Mouse (Mus musculus): Measurements from ENCODE around the gene Il11ra1. TPM values are rescaled to one million over a fixed set of nuclear protein-coding genes. Genes with fewer than 3 reads are reported as not detected.

The Il11ra1 gene
- polyA plus RNA-seq, 1 experiment, result 73.2 TPM

DNA sequence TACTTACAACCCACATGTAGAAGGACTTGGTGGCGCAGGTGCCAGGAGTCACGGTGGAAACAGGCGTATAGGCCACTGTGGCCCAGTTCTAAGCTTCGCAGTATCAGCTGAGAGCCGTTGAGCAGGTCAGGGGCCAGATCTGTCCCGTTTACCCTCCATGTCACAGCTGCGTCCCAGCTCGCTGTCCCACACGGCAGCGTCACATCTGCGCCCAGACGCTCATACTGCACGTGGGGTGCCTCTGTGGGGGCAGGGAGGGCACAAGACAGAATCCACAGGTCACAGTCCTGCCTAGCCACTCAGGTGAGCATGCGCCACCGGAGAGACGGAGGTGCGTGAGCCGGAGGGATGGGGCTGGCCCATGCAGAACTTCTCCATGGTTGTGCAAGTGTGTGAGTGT, 29.0 kb upstream of the Il11ra1 start:
- Histone ChIP-seq H3K4me3 (ENCODE audit: control insufficient read depth, insufficient read depth, low read length) (no peak overlapping the region), H3K4me1 (replicated peaks; ENCODE audit: control insufficient read depth, insufficient read depth, low read length) (no peaks in the 10 kb centered on the region), H3K27ac (ENCODE audit: control insufficient read depth, insufficient read depth, low read length) (no peak overlapping the region), H3K27me3 (ENCODE audit: control insufficient read depth, insufficient read depth, low read length) (no peaks in the 10 kb centered on the region), H3K36me3 (ENCODE audit: control insufficient read depth, insufficient read depth, low read length) (no peaks in the 10 kb centered on the region)
- WGBS, result 90% methylated on average over 18 of the region's 18 CpGs
- TF ChIP-seq POLR2A (IDR thresholded peaks at IDR 0.05; ENCODE audit: control insufficient read depth, extremely low read depth, insufficient read depth, low read length, poor library complexity), result no peak
- no peak for DNase-seq

DNA sequence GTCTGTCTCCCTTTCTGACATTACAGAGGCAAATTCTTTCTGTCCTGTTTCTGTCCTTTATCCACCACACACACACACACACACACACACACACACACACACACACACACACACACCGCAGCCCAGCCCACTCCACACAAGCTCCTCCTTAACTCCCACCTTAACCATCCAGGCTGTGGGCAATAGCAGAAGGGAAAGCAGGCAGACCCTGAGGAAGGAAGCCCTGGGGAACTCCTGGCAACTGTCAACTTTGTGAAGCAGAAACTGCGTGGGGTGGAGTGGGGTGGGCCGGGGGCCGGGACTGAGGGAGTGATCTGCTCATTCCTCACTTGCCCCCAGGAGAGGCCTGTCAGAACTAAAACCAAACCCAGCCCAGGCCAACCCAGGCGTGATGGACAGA, 28.3 kb upstream of the Il11ra1 start:
- no peaks in the 10 kb centered on the region for H3K27me3 ChIP-seq (ENCODE audit: control insufficient read depth, insufficient read depth, low read length)
- WGBS, result 36% methylated on average over 5 of the region's 5 CpGs
- TF ChIP-seq POLR2A (IDR thresholded peaks at IDR 0.05; ENCODE audit: control insufficient read depth, extremely low read depth, insufficient read depth, low read length, poor library complexity) (no peak), CTCF (IDR thresholded peaks at IDR 0.05; ENCODE audit: borderline replicate concordance, control insufficient read depth, extremely low read depth, insufficient read depth, low read length, poor library complexity) (no peak)
- H3K4me3 ChIP-seq (ENCODE audit: control insufficient read depth, insufficient read depth, low read length), result no peak overlapping the region
- no peaks in the 10 kb centered on the region for H3K4me1 ChIP-seq (replicated peaks; ENCODE audit: control insufficient read depth, insufficient read depth, low read length)
- H3K27ac ChIP-seq (ENCODE audit: control insufficient read depth, insufficient read depth, low read length), result no peak overlapping the region
- DNase-seq, result no peak
- H3K36me3 ChIP-seq (ENCODE audit: control insufficient read depth, insufficient read depth, low read length), result no peaks in the 10 kb centered on the region

DNA sequence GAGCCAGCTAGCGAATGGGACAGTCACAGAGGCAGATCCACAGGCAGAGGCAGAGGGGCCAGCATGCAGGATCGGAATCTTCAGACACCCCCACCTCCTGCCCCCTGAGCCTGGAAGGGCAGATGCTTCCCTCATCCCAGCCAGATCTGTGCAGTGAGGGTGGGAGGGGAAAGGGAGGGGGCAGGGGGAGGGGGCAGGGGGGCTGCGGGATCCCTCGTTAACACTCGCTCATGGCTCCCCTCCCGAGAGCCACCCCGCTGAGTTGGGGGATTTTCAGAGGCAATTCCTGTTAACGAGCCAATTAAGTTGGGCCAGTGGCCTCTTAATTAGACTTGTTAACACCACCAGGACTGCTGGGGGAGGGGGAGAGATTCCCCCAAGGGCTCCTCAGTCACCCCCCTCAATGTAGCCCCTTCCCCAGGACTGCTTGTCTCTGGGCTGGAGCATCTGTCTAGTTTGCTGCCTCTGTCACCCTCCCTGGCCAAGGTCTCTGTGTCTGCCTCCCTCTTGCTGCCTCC, 27.8 kb upstream of the Il11ra1 start:
- no peaks in the 10 kb centered on the region for H3K36me3 ChIP-seq (ENCODE audit: control insufficient read depth, insufficient read depth, low read length)
- no peak overlapping the region for H3K4me3 ChIP-seq (ENCODE audit: control insufficient read depth, insufficient read depth, low read length)
- TF ChIP-seq POLR2A (IDR thresholded peaks at IDR 0.05; ENCODE audit: control insufficient read depth, extremely low read depth, insufficient read depth, low read length, poor library complexity) (no peak), CTCF (IDR thresholded peaks at IDR 0.05; ENCODE audit: borderline replicate concordance, control insufficient read depth, extremely low read depth, insufficient read depth, low read length, poor library complexity) (no peak)
- 50% methylated on average over 8 of the region's 8 CpGs for whole genome bisulfite sequencing
- no peaks in the 10 kb centered on the region for H3K27me3 ChIP-seq (ENCODE audit: control insufficient read depth, insufficient read depth, low read length)
- H3K27ac ChIP-seq (ENCODE audit: control insufficient read depth, insufficient read depth, low read length), result no peak overlapping the region
- H3K4me1 ChIP-seq (replicated peaks; ENCODE audit: control insufficient read depth, insufficient read depth, low read length), result no peaks in the 10 kb centered on the region
- DNase-seq, result no peak

DNA sequence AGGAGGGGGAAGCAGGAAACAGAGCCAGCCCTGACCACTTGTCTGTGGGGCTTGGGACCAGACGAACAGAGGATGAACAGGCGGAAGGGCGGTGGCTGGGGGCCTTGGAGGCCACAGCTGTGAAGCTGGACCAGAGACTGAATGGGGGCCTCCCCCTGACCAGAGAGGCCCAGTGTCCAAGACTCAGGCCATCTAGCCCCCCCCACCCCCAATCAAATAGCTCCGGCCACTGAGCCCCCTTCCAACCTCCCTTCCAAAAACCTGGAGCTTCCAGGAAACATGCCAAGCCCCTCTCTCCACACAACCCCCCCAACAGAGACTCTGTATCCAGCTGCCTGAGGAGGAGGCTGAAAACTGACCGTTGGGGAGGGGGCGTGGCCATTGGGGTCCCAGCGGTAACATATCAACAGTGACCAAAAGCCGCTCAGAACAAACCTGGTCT, 27.2 kb upstream of the Il11ra1 start:
- H3K27me3 ChIP-seq (ENCODE audit: control insufficient read depth, insufficient read depth, low read length), result no peaks in the 10 kb centered on the region
- H3K4me3 ChIP-seq (ENCODE audit: control insufficient read depth, insufficient read depth, low read length), result no peak overlapping the region
- no peaks in the 10 kb centered on the region for H3K36me3 ChIP-seq (ENCODE audit: control insufficient read depth, insufficient read depth, low read length)
- TF ChIP-seq POLR2A (IDR thresholded peaks at IDR 0.05; ENCODE audit: control insufficient read depth, extremely low read depth, insufficient read depth, low read length, poor library complexity) (no peak), CTCF (IDR thresholded peaks at IDR 0.05; ENCODE audit: borderline replicate concordance, control insufficient read depth, extremely low read depth, insufficient read depth, low read length, poor library complexity) (no peak)
- no peaks in the 10 kb centered on the region for H3K4me1 ChIP-seq (replicated peaks; ENCODE audit: control insufficient read depth, insufficient read depth, low read length)
- no peak overlapping the region for H3K27ac ChIP-seq (ENCODE audit: control insufficient read depth, insufficient read depth, low read length)
- WGBS, result 75% methylated on average over 8 of the region's 8 CpGs
- DNase-seq, result no peak

DNA sequence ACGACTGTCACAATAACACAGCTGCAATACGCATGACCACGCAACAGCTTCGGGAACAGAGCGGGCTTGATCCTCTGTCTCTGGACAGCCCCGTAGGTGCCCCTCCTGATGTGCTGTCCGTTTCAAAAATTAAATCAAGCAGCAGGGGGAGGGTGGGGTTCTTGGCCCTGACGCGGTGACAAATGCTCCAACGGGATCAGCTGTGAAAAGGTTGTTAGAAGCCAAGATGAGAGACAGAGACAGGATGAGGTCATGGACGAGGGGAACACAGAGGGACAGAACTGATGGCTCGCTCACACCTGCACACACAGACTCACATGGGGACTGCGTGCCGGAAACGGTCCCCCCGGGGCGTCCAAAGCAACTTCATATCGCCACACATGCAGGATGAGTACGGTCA, 26.6 kb upstream of the Il11ra1 start:
- no peak for TF ChIP-seq CTCF (IDR thresholded peaks at IDR 0.05; ENCODE audit: borderline replicate concordance, control insufficient read depth, extremely low read depth, insufficient read depth, low read length, poor library complexity)
- no peak for TF ChIP-seq POLR2A (IDR thresholded peaks at IDR 0.05; ENCODE audit: control insufficient read depth, extremely low read depth, insufficient read depth, low read length, poor library complexity)
- Histone ChIP-seq H3K27me3 (ENCODE audit: control insufficient read depth, insufficient read depth, low read length) (no peaks in the 10 kb centered on the region), H3K27ac (ENCODE audit: control insufficient read depth, insufficient read depth, low read length) (no peak overlapping the region), H3K4me3 (ENCODE audit: control insufficient read depth, insufficient read depth, low read length) (no peak overlapping the region), H3K36me3 (ENCODE audit: control insufficient read depth, insufficient read depth, low read length) (no peaks in the 10 kb centered on the region), H3K4me1 (replicated peaks; ENCODE audit: control insufficient read depth, insufficient read depth, low read length) (no peaks in the 10 kb centered on the region)
- DNase-seq, result no peak
- WGBS, result 80% methylated on average over 19 of the region's 19 CpGs

DNA sequence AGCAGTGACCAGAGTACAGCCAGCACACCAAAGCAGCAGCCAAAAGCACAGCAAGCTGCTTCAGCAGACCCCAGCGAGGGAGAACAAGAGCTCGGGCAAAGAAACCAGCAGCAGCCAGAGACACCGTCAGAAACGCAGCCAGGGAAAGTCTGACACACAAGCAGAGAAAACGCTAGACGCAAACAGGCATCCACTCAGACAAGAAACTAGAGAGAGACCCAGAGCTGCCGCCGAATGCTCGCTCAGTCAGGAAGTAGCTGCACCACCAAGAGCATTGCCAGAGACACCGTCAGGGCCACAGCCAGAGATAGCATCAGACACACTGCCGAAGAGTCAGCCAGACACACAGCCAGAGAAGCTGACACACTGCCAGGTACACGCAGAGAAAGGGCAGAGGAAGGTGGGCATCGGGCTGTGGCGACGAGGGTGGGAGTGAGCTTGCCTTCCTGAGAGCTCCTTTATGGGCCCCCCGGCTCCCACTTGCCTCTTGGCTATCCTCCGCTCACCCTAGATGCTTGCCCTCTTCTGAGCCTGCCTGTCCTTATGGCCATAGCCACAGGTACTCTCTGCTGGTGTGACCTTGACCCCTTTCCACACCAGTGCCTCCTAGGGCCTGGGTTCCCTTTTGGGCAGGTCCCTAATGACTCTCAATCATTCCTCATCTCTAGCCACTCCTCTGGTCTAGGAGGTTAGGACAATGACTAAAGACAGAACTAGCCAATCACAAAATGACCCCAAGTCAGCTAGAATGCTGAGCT, 23.4 kb upstream of the Il11ra1 start:
- Histone ChIP-seq H3K27ac (ENCODE audit: control insufficient read depth, insufficient read depth, low read length) (no peak overlapping the region), H3K4me1 (replicated peaks; ENCODE audit: control insufficient read depth, insufficient read depth, low read length) (no peaks in the 10 kb centered on the region), H3K27me3 (ENCODE audit: control insufficient read depth, insufficient read depth, low read length) (no peaks in the 10 kb centered on the region), H3K36me3 (ENCODE audit: control insufficient read depth, insufficient read depth, low read length) (no peaks in the 10 kb centered on the region), H3K4me3 (ENCODE audit: control insufficient read depth, insufficient read depth, low read length) (no peak overlapping the region)
- TF ChIP-seq POLR2A (IDR thresholded peaks at IDR 0.05; ENCODE audit: control insufficient read depth, extremely low read depth, insufficient read depth, low read length, poor library complexity), result no peak
- no peak for TF ChIP-seq CTCF (IDR thresholded peaks at IDR 0.05; ENCODE audit: borderline replicate concordance, control insufficient read depth, extremely low read depth, insufficient read depth, low read length, poor library complexity)
- 42% methylated on average over 17 of the region's 17 CpGs for WGBS
- DNase-seq, result no peak

Data from thymus, adult 2 months (tissue).